Mouse (Mus musculus) intestine, embryonic 16.5 days (tissue): ENCODE data around the gene Mical3. TPM values are rescaled to one million over a fixed set of nuclear protein-coding genes. Genes with fewer than 3 reads are reported as not detected.

Experiments
- ATAC-seq: fragments of 200-750 bp; cut with Nextera tagmentation; 2 replicates; pipeline ENCODE4 v1.8.0; 2017; ENCODE audit warnings: moderate TSS enrichment, moderate library complexity
- H3K27ac ChIP-seq: fragments of 300-500 bp; sonication (generic); 2 replicates; pipeline ENCODE4 v1.5.1; 2014; ENCODE audit warnings: mild to moderate bottlenecking, low read length
- H3K27me3 ChIP-seq: fragments of 300-500 bp; sonication (generic); replicated peaks from 2 replicates; pipeline ENCODE4 v1.6.1; 2014; ENCODE audit warnings: low read length, control low read depth, mixed read lengths; ENCODE audit not compliant: control insufficient read depth, insufficient read depth
- H3K36me3 ChIP-seq: fragments of 300-500 bp; sonication (generic); 2 replicates; pipeline ENCODE4 v1.6.1; 2014; ENCODE audit warnings: low read length, control low read depth; ENCODE audit not compliant: control insufficient read depth, insufficient read depth
- H3K4me1 ChIP-seq: fragments of 300-500 bp; sonication (generic); 2 replicates; pipeline ENCODE4 v1.6.1; 2014; ENCODE audit warnings: low read length, control low read depth, mixed read lengths; ENCODE audit not compliant: control insufficient read depth, insufficient read depth
- H3K4me2 ChIP-seq: fragments of 300-500 bp; sonication (generic); 2 replicates; pipeline ENCODE4 v1.6.1; 2014; ENCODE audit warnings: low read depth, low read length, control low read depth
- H3K4me3 ChIP-seq: fragments of 300-500 bp; sonication (generic); 2 replicates; pipeline ENCODE4 v1.5.1; 2014; ENCODE audit warnings: mild to moderate bottlenecking, low read length
- H3K9ac ChIP-seq: fragments of 300-500 bp; sonication (generic); 2 replicates; pipeline ENCODE4 v1.6.1; 2014; ENCODE audit warnings: low read depth, low read length
- H3K9me3 ChIP-seq: fragments of 300-500 bp; sonication (generic); 2 replicates; pipeline ENCODE4 v1.6.1; 2016; ENCODE audit warnings: low read length, control low read depth; ENCODE audit not compliant: control insufficient read depth
- WGBS: fragments of 180-500 bp; shearing (Covaris S2); extraction: QIAGEN DNeasy Blood & Tissue Kit; methylation state at CpG from one replicate; pipeline ENCODE4 v1.1.7; 2014; 5-methylcytosine and 5-hydroxymethylcytosine counted together
- polyA plus RNA-seq: library from polyadenylated mRNA; unstranded; fragments of >200 nt; fragmentation: Nextera tagmentation; extraction: Ambion mirVana; gene quantifications from 2 replicates; pipeline ENCODE4 v1.2.1, GENCODE M21; 2015

Mical3 gene
- polyA plus RNA-seq, 1 experiment from 2014 or later: 5.5 TPM

DNA sequence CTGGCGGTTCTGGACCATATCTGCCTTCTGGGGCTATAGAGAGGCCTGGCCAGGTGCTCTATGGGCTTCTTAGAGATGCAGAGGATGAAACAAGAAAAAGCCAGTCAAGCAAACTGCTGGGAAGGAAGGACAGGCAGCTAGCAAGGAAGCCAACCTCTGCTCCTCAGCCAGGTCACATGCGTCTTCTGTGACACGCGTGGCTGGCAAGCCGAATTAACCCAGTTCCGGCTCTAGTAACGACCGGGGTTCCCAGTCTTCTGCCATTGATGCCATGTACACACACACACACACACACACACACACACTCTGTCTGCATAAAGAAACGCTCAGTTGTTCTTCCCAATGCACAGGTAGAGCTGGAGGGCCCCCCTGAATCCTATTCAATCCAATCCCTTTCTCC, 75.9 kb downstream of the Mical3 start:
- Histone ChIP-seq H3K4me1 (no peaks in the 10 kb centered on the region), H3K9ac (no peak overlapping the region), H3K4me3 (no peak overlapping the region), H3K27ac (no peak overlapping the region), H3K4me2 (no peak overlapping the region), H3K36me3 (no peaks in the 10 kb centered on the region), H3K9me3 (no peaks in the 10 kb centered on the region), H3K27me3 (no peaks in the 10 kb centered on the region)
- WGBS: 95% methylated on average over 9 of the region's 9 CpGs
- no peak for ATAC-seq

DNA sequence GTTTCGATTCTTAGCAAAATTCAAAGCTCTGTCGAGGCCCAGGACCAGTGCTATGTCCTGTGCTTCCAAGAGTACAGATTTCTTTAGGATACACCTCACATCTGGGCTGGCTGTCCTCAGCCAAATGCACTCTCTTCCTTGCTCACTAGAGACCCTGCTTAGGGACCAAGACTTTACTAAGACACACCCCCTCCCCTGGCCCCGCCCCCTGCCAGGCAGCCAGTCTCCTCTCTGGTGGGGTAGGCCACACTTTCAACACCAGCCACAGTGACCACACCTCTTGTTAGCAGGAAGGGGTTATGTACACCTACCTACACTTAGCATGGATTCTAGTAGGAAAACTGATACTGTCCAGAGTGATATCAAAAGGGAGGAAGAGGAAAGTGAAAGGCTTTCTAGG, 76.5 kb downstream of the Mical3 start:
- Histone ChIP-seq H3K4me3 (no peak overlapping the region), H3K4me1 (no peaks in the 10 kb centered on the region), H3K9ac (no peak overlapping the region), H3K27me3 (no peaks in the 10 kb centered on the region), H3K27ac (no peak overlapping the region), H3K36me3 (no peaks in the 10 kb centered on the region), H3K9me3 (no peaks in the 10 kb centered on the region), H3K4me2 (no peak overlapping the region)
- ATAC-seq: no peak
- 75% methylated on average over 3 of the region's 3 CpGs for WGBS

DNA sequence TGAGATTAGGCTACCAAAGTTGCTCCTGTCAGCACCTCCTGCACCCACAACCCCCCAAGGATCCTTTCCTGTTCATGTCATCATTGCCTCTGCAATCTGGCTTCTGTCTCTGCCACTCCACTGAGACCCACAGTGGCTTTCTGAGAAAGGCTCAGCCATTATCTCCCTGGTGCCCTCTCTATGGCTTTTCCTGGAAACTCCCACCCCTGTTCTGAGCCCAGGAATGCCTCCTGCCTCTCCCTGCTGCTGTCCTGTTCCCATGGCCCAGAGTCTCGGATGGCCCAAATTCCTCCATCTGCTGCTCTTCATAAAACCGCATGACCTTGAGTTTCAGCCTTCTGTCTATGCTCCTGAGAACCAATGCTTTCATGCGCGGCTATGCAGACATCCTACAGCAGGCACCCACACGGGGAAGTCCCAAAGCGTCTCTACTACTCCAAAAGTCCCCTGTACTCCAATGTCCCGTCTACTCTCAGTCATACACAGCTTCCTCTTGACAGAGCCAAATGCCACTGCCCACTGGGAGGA, 77.2 kb downstream of the Mical3 start:
- 85% methylated on average over 7 of the region's 7 CpGs for WGBS
- H3K4me2 ChIP-seq: no peak overlapping the region
- no peak overlapping the region for H3K4me3 ChIP-seq
- no peaks in the 10 kb centered on the region for H3K36me3 ChIP-seq
- H3K27ac ChIP-seq: no peak overlapping the region
- no peaks in the 10 kb centered on the region for H3K4me1 ChIP-seq
- H3K27me3 ChIP-seq: no peaks in the 10 kb centered on the region
- no peak for ATAC-seq
- H3K9ac ChIP-seq: no peak overlapping the region
- no peaks in the 10 kb centered on the region for H3K9me3 ChIP-seq

DNA sequence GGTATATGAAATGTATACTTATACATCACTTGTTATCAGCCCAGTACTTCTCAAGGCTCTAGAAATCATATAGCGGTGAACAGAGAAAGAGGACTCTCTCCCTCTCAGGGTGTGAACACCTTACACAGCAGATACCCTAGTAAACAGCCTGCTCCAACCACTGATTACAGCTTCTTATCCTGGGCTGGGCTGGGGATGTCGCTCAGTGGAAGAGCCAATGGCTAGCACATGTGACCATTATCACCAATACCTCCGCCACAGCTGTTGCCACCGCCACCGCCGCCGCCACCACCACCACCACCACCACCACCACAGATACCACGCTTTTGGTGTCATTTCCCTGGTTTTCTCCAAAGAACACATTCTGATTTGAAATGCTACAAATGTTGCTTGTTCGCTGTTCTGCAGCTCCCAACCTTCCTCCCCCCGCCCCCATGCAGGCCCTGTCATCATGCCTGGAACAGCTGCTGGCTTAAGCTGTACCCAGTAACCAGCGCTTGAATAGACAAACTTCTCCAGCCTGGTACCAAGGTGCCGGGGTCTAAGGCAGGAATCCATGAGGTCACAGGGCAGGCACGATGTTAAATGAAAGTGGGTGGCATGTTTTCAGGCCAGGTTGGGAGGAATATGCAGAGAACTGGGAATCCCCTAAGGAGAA, 78.7 kb downstream of the Mical3 start:
- no peak for ATAC-seq
- Histone ChIP-seq H3K27me3 (no peaks in the 10 kb centered on the region), H3K4me1 (no peaks in the 10 kb centered on the region), H3K36me3 (no peaks in the 10 kb centered on the region), H3K4me2 (no peak overlapping the region), H3K27ac (no peak overlapping the region), H3K4me3 (no peak overlapping the region), H3K9me3 (no peaks in the 10 kb centered on the region), H3K9ac (no peak overlapping the region)
- WGBS: 92% methylated on average over 13 of the region's 13 CpGs

DNA sequence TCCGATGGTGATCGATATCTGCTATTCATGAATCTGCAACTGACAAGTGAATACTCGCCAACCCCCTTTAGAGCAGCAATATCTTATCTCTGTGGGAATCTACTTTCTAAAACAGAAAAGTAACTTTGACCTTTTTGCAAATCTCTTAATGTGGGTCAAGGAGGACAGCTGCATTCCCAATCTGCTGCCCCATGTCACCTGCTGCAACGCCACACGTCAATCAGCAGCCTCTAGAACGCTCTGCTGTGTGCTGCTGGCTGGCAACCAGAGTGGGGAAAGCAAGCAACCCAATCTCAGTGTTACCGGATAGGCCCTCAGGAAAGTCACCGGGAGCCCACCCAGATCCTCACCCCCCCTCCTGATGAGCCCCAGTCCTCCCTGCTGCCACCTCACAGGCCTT, 79.4 kb downstream of the Mical3 start:
- ATAC-seq: no peak
- no peaks in the 10 kb centered on the region for H3K9me3 ChIP-seq

DNA sequence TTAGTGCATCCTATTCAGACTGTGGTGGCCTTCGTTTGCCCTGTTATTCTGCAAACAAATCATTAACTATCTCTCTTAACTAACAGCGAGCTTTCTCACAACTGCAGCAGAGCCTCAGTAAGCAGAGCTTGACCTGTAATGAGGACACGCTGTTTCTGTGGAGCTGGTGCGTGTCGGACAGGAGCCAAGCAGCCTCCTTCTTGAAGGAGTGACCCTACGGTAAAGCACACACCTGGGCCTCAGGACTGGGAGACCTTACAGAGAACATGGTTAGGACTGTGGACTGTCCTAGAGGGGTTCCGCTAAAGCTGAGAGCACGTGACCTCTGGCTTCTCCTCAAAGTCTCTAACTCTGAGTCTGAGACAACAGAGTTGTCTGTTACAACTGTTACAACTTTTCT, 82.1 kb downstream of the Mical3 start:
- H3K9ac ChIP-seq: no peak overlapping the region
- 62% methylated on average over 8 of the region's 8 CpGs for WGBS
- ATAC-seq: peak; percentile 52; the same call in 1 of the 2 replicates
- no peaks in the 10 kb centered on the region for H3K4me1 ChIP-seq
- no peak overlapping the region for H3K27ac ChIP-seq
- no peak overlapping the region for H3K4me2 ChIP-seq
- H3K9me3 ChIP-seq: no peaks in the 10 kb centered on the region
- H3K4me3 ChIP-seq: no peak overlapping the region
- H3K36me3 ChIP-seq: no peaks in the 10 kb centered on the region
- H3K27me3 ChIP-seq: no peaks in the 10 kb centered on the region

More for the DNA sequence above, 79.4 kb downstream of the Mical3 start:
- no peak overlapping the region for H3K27ac ChIP-seq
- H3K4me3 ChIP-seq: no peak overlapping the region
- no peak overlapping the region for H3K9ac ChIP-seq
- H3K4me1 ChIP-seq: no peaks in the 10 kb centered on the region
- WGBS: 84% methylated on average over 8 of the region's 8 CpGs
- no peaks in the 10 kb centered on the region for H3K36me3 ChIP-seq
- no peaks in the 10 kb centered on the region for H3K27me3 ChIP-seq
- no peak overlapping the region for H3K4me2 ChIP-seq

DNA sequence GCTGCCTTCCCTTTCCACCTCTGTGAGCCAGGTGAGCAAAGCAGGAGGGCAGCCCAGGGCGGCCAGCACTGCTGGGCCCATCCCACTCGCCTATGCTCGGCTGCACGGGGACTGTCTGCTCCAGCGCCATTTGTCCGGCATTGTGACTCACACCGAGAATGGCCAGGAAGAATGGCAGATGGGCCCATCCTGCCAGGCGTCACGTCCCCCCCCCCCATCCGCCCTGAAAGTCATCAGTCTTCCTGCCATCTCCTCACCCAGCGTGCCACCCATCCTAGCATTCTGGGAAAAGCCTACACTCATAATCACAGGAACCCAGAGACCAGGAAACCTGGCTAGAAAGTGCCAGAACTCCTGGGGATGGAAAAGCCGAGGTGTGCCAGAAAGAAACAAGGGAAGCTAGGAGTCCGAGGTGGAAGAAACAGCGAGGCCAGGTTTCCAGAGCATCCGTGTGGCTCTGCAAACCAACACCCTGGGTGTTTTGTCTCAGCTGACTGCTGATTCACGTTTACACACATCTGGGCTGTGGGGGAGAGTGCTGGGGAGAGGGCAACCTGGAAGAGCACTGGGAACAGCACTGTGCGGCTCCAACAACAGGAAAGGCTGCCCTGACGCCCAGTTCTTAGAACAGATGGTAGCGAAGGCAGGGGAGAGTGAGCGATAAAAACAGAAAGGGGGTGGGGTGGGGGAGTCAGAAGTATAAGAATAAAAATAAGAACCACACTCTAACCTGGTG, 85.3 kb downstream of the Mical3 start:
- H3K36me3 ChIP-seq: no peaks in the 10 kb centered on the region; the same call in 1 of the 2 replicates
- H3K4me1 ChIP-seq: no peaks in the 10 kb centered on the region
- H3K27me3 ChIP-seq: no peaks in the 10 kb centered on the region
- no peaks in the 10 kb centered on the region for H3K9me3 ChIP-seq
- no peak overlapping the region for H3K4me3 ChIP-seq
- H3K27ac ChIP-seq: no peak overlapping the region
- H3K4me2 ChIP-seq: no peak overlapping the region
- ATAC-seq: no peak
- WGBS: 55% methylated on average over 20 of the region's 20 CpGs
- H3K9ac ChIP-seq: no peak overlapping the region

DNA sequence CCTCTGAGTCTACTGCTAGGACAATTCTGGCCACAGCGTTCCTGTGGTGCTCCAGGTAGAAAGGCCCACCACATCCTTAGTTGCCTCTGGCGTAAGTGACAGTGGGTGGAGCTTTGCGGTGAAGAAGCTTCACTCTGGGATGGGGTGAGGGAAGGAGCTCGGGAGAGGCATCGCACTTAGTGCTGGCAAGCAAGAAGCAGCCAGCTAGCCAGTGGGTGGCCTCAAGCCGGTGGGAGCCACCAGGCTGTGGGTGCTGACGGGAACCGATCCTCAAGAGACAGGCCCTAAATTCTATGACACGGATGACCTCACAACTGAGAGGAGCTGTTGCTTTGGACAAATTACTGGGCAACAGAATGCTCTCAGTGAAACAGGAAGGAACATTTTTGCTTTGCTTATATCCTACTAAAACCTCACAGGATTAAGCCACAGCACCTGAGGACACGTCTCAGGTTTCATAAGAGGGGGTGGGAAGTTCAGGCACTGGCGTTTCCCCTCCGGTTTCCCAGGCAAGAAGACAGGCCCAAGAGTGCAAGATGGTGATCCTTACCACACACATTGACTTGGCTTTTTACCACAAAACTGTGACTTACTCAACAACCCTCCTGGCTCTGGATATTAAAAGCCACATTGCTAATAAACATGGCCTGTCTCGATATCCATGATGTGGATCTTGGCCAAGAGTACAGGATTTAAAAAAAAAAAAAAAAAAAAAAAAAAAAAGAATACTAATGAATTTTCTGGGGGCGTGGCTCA, 87.2 kb downstream of the Mical3 start:
- H3K4me3 ChIP-seq: no peak overlapping the region
- no peak for ATAC-seq

DNA sequence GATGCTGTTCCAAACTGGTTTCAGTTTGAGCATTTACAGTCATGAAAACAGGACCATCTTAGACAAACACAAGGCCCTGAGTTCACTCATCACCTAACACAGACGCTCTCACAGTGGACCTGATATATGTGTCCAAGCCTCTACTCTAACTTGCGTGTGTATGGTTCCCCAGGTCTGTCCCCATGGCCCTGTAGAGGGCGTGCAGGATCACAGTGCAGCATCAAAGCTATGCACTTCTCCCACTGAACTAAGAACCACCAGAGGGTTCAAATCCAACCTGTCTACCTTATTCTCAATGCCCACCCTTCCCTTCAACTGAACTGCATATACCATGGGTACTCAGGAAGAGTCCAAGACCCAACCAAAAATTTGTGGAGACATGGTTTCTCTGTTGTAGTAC, 91.1 kb downstream of the Mical3 start:
- H3K9ac ChIP-seq: no peak overlapping the region
- no peaks in the 10 kb centered on the region; the same call in 1 of the 2 replicates for H3K36me3 ChIP-seq
- no peak overlapping the region for H3K4me2 ChIP-seq
- no peaks in the 10 kb centered on the region for H3K9me3 ChIP-seq
- H3K4me1 ChIP-seq: no peaks in the 10 kb centered on the region
- no peaks in the 10 kb centered on the region for H3K27me3 ChIP-seq
- no peak overlapping the region for H3K27ac ChIP-seq
- WGBS: 84% methylated on average over 3 of the region's 3 CpGs
- no peak overlapping the region for H3K4me3 ChIP-seq
- ATAC-seq: no peak

More for the DNA sequence above, 87.2 kb downstream of the Mical3 start:
- Histone ChIP-seq H3K36me3 (no peaks in the 10 kb centered on the region; the same call in 1 of the 2 replicates), H3K27me3 (no peaks in the 10 kb centered on the region), H3K9ac (no peak overlapping the region), H3K27ac (no peak overlapping the region), H3K9me3 (no peaks in the 10 kb centered on the region), H3K4me1 (no peaks in the 10 kb centered on the region), H3K4me2 (no peak overlapping the region)
- WGBS: 59% methylated on average over 14 of the region's 14 CpGs
